Mouse (Mus musculus) layer of hippocampus, adult 6 months (tissue): ENCODE results near the gene Hist1h3e. TPM values are rescaled to one million over a fixed set of nuclear protein-coding genes. Genes with fewer than 3 reads are reported as not detected.

ENCODE experiments used
- long read RNA-seq, 2 experiments: library from polyadenylated mRNA; unstranded; transcript quantifications; one replicate each; pipeline ENCODE4 v2.0.0; 2019 to 2020
- polyA plus RNA-seq: library from polyadenylated mRNA; unstranded; fragments of <200 nt; fragmentation: Nextera tagmentation; gene quantifications from 2 replicates; pipeline ENCODE4 v1.2.3, GENCODE M21; 2021

Hist1h3e gene
- polyA plus RNA-seq, result 1.1 and 1.8 TPM in 2 replicates
- long read RNA-seq, experiment 1, result 0 reads
- long read RNA-seq, experiment 2, result 0 reads

GRCm38 (mm10) chr13:23561883-23562659 is at the start of gene Hist1h3e:
Gene Hist1h3e (minus strand): TSS chr13:23562369.

GRCm38 (mm10) chr13:23581408-23582218 is 19.4 kb upstream of the Hist1h3e start, which contains the start of gene Hist1h4d:
Gene Hist1h4d (plus strand): TSS chr13:23581598.

GRCm38 (mm10) chr13:23575271-23575851 is 13.2 kb upstream of the Hist1h3e start, which contains the start of gene Hist1h3d:
Gene Hist1h3d (plus strand): TSS chr13:23575763.

GRCm38 (mm10) chr13:23573898-23574524 is 11.8 kb upstream of the Hist1h3e start, which contains the start of the genes Hist1h2bf and Hist1h2ad:
Gene Hist1h2bf (minus strand): TSS chr13:23574196.
Gene Hist1h2ad (plus strand): TSS chr13:23574381.

GRCm38 (mm10) chr13:23571022-23571503 is 8.9 kb upstream of the Hist1h3e start, which contains the start of the genes Hist1h2ae and Hist1h2bg:
Gene Hist1h2ae (minus strand): TSS chr13:23571220.
Gene Hist1h2bg (plus strand): TSS chr13:23571396.

GRCm38 (mm10) chr13:23552962-23553361 is 9.2 kb downstream of the Hist1h3e start, which contains the start of gene Hist1h1d:
Gene Hist1h1d (plus strand): TSS chr13:23553262.

GRCm38 (mm10) chr13:23551146-23551834 is 10.9 kb downstream of the Hist1h3e start, which contains the start of gene Hist1h4f:
Gene Hist1h4f (minus strand): TSS chr13:23551648.

GRCm38 (mm10) chr13:23543965-23544786 is 18.0 kb downstream of the Hist1h3e start, which contains the start of gene Hist1h3f:
Gene Hist1h3f (plus strand): TSS chr13:23544052.

GRCm38 (mm10) chr13:23542999-23543607 is 19.1 kb downstream of the Hist1h3e start, which contains the start of gene Hist1h2bh:
Gene Hist1h2bh (minus strand): TSS chr13:23543392.

GRCm38 (mm10) chr13:23535137-23536075 is 26.8 kb downstream of the Hist1h3e start, which contains the start of gene Hist1h3g:
Gene Hist1h3g (plus strand): TSS chr13:23535422.

GRCm38 (mm10) chr13:23533560-23534367 is 28.4 kb downstream of the Hist1h3e start, which contains the start of gene Hist1h2af:
Gene Hist1h2af (plus strand): TSS chr13:23533906.

GRCm38 (mm10) chr13:23530901-23531875 is 31.0 kb downstream of the Hist1h3e start, which contains the start of gene Hist1h4h:
Gene Hist1h4h (plus strand): TSS chr13:23531050.

